In the genomic region with DNA sequence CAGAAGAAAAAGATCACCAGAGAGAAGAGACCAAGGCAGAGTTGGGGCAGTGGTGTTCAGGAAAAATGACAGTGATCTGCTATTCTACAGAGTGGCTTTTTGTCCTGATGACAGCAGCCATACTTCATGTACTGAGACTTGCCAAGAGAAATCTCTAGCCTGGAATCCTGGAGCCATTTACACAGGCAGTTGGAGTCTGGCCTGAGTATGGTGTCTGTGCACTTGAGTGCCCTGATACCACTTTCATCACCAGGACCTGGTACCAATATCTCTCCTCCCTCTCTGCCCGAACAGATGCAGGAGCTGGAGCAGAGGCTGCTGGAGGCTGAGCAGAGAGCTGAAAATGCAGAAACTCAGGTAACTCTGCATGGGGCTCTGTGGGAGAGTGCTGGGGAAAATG, we compare ENCODE assay signal across 14 mouse cellular contexts. TPM values are rescaled to one million over a fixed set of nuclear protein-coding genes. Genes with fewer than 3 reads are reported as not detected.
"Had no signal": no experiment of that assay in that cellular context is flagged by ENCODE, and none has a peak within 500 bp of the region (broad histone marks: within the 10 kb centered on the region; RNA-seq: fewer than 3 reads in every experiment).

No protein-coding gene starts in this region.

- H3K9ac ChIP-seq: limb, embryonic 15.5 days; liver, embryonic 12.5 days; lung, embryonic 14.5 days; midbrain, embryonic 15.5 days; neural tube, embryonic 12.5 days; stomach, embryonic 15.5 days had no signal

- ATAC-seq: liver, embryonic 12.5 days; midbrain, embryonic 15.5 days had no signal

- H3K27ac ChIP-seq: limb, embryonic 15.5 days; liver, embryonic 12.5 days; macrophage; midbrain, embryonic 15.5 days; neural tube, embryonic 12.5 days; stomach, embryonic 15.5 days had no signal

- H3K9me3 ChIP-seq: limb, embryonic 15.5 days; liver, embryonic 12.5 days; midbrain, embryonic 15.5 days; neural tube, embryonic 12.5 days; stomach, embryonic 15.5 days had no signal

- H3K4me3 ChIP-seq: limb, embryonic 15.5 days; liver, embryonic 12.5 days; megakaryocyte, embryonic 14.5 days; midbrain, embryonic 15.5 days; neural tube, embryonic 12.5 days; stomach, embryonic 15.5 days had no signal

- H3K4me2 ChIP-seq: limb, embryonic 15.5 days; liver, embryonic 12.5 days; lung, embryonic 14.5 days; midbrain, embryonic 11.5 days; midbrain, embryonic 15.5 days; neural tube, embryonic 12.5 days; stomach, embryonic 15.5 days had no signal

- H3K4me1 ChIP-seq: midbrain, embryonic 15.5 days; neural tube, embryonic 12.5 days; stomach, embryonic 15.5 days had no signal

- H3K27me3 ChIP-seq: limb, embryonic 15.5 days; liver, embryonic 12.5 days; midbrain, embryonic 15.5 days; neural tube, embryonic 12.5 days; stomach, embryonic 15.5 days had no signal

- H3K36me3 ChIP-seq: liver, embryonic 12.5 days; midbrain, embryonic 15.5 days; stomach, embryonic 15.5 days had no signal

- DNase-seq: kidney, postnatal 25 days; layer of hippocampus, postnatal 36 days; lung, embryonic 14.5 days; lung, postnatal 14 days; thymus, postnatal 36 days had no signal

RNA-seq across cellular contexts. Expression of a gene that starts 19.9 kb away (rescaled TPM):
- total RNA-seq: monocyte, adult 5-6 weeks had no signal
